Mouse (Mus musculus): Measurements from ENCODE around the gene Catsperg1. TPM values are rescaled to one million over a fixed set of nuclear protein-coding genes. Genes with fewer than 3 reads are reported as not detected.

Catsperg1 gene
- polyA plus RNA-seq, 2 experiments: 0.84 to 3.1 TPM

DNA sequence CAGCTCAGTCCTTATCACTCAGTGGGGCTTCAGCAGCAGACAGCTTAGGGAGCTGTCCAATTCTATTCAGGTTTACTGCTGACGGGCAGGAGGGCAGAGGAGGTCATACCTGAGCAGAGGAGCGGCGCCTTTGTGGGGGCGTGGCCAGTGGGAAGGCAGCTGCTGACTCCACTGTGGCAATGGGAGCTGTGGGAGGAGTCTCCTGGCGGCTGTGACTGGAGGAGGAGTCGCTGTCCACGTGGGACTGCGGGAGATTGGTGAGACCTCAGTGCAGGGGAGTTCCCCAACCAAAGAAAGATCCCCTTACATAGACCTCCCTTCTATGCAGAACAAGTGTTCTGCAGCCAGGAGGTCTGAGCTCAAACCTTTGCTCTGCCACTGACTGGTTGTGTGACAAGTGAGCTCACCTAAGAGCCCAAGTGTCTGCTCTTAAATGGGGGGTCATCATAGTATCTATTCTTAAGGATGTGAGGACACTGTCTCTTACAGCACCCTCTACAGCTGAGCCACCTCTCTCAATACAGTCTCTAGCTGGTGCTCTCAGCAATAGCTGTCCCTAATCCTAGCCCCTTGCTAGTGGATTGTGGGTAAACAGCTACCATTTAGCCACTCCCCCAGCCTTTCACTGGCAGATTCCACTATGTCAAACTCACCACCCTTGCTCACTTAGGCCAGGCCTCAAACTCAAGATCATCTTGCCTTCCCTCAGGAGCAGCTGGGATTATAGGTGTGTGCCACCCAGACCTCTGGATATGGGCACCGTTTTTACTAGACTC, 50.9 kb downstream of the Catsperg1 start:
- Histone ChIP-seq H3K9ac (ENCODE audit: low read depth, low read length, severe bottlenecking) (no peak overlapping the region), H3K9me3 (ENCODE audit: control insufficient read depth, low read length) (no peaks in the 10 kb centered on the region), H3K4me3 (replicated peaks; ENCODE audit: low read length) (no peak overlapping the region), H3K27me3 (ENCODE audit: control insufficient read depth, insufficient read depth, low read length) (peaks cover 18% of the 10 kb centered on the region), H3K4me1 (ENCODE audit: control insufficient read depth, insufficient read depth, low read length) (peaks cover 7% of the 10 kb centered on the region; the same call in 1 of the 2 replicates), H3K36me3 (ENCODE audit: control insufficient read depth, insufficient read depth, low read length) (peaks cover 23% of the 10 kb centered on the region), H3K4me2 (replicated peaks; ENCODE audit: low read depth, low read length, severe bottlenecking) (no peak overlapping the region), H3K27ac (replicated peaks; ENCODE audit: low read depth, low read length) (no peak overlapping the region)
- DNase-seq (ENCODE audit: low spot score) (no peak), ATAC-seq (ENCODE audit: low FRiP score, low read depth) (no peak)
- TF ChIP-seq POLR2A (IDR thresholded peaks at IDR 0.05; ENCODE audit: borderline replicate concordance, extremely low read depth, insufficient read depth, insufficient read length): no peak
- 16% methylated on average over 9 of the region's 9 CpGs for WGBS

DNA sequence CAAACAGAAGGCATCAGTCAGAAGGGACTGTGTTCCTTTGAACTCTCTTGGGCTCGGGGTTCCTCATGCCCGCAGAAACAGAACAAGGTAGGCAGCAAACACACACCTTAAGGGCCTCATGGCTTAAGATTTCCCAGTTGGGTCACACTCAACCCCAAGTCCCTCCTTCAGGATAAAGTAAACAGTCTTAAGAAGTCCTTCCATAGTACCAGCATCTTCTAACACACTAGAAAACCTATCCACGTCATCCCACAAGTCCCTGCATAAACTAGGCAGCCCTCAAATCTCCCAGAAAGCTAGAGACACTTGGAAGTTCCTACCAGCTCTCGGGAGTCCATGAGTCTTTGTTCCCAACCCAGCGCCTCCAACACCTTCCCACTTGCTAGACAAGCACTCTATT, 51.5 kb downstream of the Catsperg1 start:
- no peak overlapping the region for H3K9ac ChIP-seq (ENCODE audit: low read depth, low read length, severe bottlenecking)
- peaks cover 3% of the 10 kb centered on the region; the same call in 1 of the 2 replicates for H3K4me1 ChIP-seq (ENCODE audit: control insufficient read depth, insufficient read depth, low read length)
- peaks cover 14% of the 10 kb centered on the region for H3K27me3 ChIP-seq (ENCODE audit: control insufficient read depth, insufficient read depth, low read length)
- H3K9me3 ChIP-seq (ENCODE audit: control insufficient read depth, low read length): no peaks in the 10 kb centered on the region
- no peak for TF ChIP-seq POLR2A (IDR thresholded peaks at IDR 0.05; ENCODE audit: borderline replicate concordance, extremely low read depth, insufficient read depth, insufficient read length)
- no peak overlapping the region for H3K4me3 ChIP-seq (replicated peaks; ENCODE audit: low read length)
- 81% methylated on average over 5 of the region's 5 CpGs for WGBS
- H3K36me3 ChIP-seq (ENCODE audit: control insufficient read depth, insufficient read depth, low read length): peaks cover 23% of the 10 kb centered on the region
- H3K27ac ChIP-seq (replicated peaks; ENCODE audit: low read depth, low read length): no peak overlapping the region
- no peak overlapping the region for H3K4me2 ChIP-seq (replicated peaks; ENCODE audit: low read depth, low read length, severe bottlenecking)
- ATAC-seq (ENCODE audit: low FRiP score, low read depth): no peak
- DNase-seq (ENCODE audit: low spot score): no peak

DNA sequence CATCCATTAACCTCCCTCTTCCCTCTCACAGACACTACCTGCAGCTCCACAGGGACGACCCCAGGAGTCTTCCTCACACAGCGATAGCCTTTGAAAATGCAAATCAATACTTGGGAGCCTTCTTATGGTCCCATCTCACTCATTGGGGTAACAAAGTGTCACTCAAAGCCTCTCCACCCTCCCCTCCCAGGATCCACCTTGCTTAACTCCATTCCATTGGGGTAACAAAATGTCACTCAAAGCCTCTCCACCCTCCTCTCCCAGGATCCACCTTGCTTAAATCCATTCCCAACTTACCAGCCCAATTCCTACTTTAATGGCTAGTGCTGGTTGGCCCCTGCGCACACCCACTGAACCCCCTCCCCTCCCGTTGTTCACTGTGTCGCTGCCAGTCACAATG, 55.6 kb downstream of the Catsperg1 start:
- ATAC-seq (ENCODE audit: low FRiP score, low read depth) (no peak), DNase-seq (ENCODE audit: low spot score) (no peak)
- no peaks in the 10 kb centered on the region for H3K9me3 ChIP-seq (ENCODE audit: control insufficient read depth, low read length)
- no peak for TF ChIP-seq POLR2A (IDR thresholded peaks at IDR 0.05; ENCODE audit: borderline replicate concordance, extremely low read depth, insufficient read depth, insufficient read length)
- no peak overlapping the region for H3K4me3 ChIP-seq (replicated peaks; ENCODE audit: low read length)
- H3K4me1 ChIP-seq (ENCODE audit: control insufficient read depth, insufficient read depth, low read length): peaks cover 10% of the 10 kb centered on the region
- H3K36me3 ChIP-seq (ENCODE audit: control insufficient read depth, insufficient read depth, low read length): peaks cover 15% of the 10 kb centered on the region
- 3% methylated on average over 5 of the region's 5 CpGs for WGBS
- no peak overlapping the region for H3K27ac ChIP-seq (replicated peaks; ENCODE audit: low read depth, low read length)
- H3K27me3 ChIP-seq (ENCODE audit: control insufficient read depth, insufficient read depth, low read length): peaks cover 14% of the 10 kb centered on the region
- no peak overlapping the region for H3K9ac ChIP-seq (ENCODE audit: low read depth, low read length, severe bottlenecking)
- H3K4me2 ChIP-seq (replicated peaks; ENCODE audit: low read depth, low read length, severe bottlenecking): no peak overlapping the region

DNA sequence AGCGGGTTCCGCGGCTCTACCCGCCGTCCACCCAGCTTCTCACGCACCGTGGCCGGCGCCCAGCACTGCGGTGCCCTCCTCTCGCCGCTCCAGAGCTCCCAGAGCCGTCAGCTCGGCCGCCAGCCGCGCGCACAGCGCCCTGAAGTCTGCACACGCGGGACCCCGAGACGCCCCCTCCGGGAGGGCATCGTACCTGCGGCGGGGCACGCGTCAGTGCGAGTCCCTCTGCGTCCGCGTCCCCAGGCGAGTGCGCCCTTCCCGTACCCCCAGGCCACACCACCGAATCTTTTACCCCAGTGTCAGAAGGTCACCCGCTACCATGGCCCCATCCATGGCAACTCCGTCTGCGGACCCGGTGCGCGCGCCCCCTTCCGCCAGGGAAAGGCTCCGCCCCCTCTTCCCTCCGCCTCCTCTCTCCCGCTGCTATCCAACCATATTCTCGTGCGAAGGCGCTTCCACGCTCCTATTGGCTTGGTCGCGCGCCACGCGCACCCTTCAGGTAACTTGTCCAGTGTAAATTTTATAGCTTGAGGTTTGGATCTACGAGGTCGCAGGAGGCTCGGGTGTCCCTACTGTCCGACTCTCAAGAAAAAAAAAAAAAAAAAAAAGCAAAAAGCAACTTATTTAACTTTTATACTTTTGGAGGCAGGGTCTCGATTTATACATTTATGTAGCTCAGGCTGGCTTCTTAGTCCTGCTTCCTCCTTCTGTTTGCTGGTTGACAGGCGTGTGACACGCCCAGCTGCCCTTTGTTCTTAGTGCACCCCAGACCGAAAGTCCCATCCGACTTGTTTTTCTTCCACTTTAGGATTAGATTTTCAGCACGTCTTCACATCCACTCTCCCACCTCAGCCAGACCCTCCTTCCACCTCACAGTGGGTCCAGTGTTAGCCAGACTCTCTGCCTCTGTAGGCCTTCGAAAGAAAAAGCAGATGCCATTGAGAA, 57.7 kb downstream of the Catsperg1 start, which contains the start of gene Fam98c:
TSS of gene Fam98c (minus strand) at position 397 of the 945 bp plus-strand sequence.
- Histone ChIP-seq H3K27me3 (ENCODE audit: control insufficient read depth, insufficient read depth, low read length) (peaks cover 14% of the 10 kb centered on the region), H3K4me3 (replicated peaks; ENCODE audit: low read length) (peak within 1 kb of the TSS; percentile 75), H3K4me2 (replicated peaks; ENCODE audit: low read depth, low read length, severe bottlenecking) (peak within 1 kb of the TSS; percentile 96), H3K9ac (ENCODE audit: low read depth, low read length, severe bottlenecking) (peak within 1 kb of the TSS; percentile 66), H3K9me3 (ENCODE audit: control insufficient read depth, low read length) (no peaks in the 10 kb centered on the region), H3K4me1 (ENCODE audit: control insufficient read depth, insufficient read depth, low read length) (peaks cover 6% of the 10 kb centered on the region), H3K27ac (replicated peaks; ENCODE audit: low read depth, low read length) (peak within 1 kb of the TSS; percentile 77), H3K36me3 (ENCODE audit: control insufficient read depth, insufficient read depth, low read length) (peaks cover 5% of the 10 kb centered on the region)
- 4% methylated on average over 68 of the region's 68 CpGs for WGBS
- ATAC-seq (ENCODE audit: low FRiP score, low read depth) (peak; percentile 83), DNase-seq (ENCODE audit: low spot score) (peak; percentile 89)
- TF ChIP-seq POLR2A (IDR thresholded peaks at IDR 0.05; ENCODE audit: borderline replicate concordance, extremely low read depth, insufficient read depth, insufficient read length): no peak

DNA sequence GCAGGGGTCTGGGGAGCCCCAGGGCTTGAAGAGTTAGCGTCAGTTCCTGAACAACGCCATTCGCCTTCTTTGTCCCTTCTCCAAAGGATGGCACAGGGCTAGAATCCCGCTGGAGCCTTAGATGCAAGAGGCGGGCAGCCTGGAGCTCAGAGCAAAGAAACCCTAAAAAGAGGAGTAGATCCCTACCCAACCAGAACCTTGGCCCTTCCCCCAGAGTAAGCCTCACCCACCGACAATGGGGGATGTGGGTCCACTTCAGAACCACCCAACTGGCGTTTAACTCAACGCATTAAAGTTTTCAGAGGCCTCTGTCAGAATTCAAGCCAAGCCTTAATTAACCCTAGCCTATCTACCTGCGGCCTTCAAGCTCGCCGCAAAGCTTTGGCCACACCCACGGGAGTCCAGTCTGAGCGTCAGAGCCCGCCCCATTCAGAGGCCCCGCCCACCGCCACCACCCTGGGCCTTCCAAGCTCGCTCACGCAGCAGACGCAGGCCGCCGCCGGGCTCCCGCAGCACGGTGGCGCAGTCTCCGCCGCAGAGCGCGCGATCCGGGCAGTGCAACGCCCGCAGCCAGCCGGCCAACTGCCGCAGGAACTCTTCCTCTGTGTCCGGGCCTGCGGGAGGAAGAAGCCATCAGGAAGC, 58.5 kb downstream of the Catsperg1 start:
- no peak for TF ChIP-seq POLR2A (IDR thresholded peaks at IDR 0.05; ENCODE audit: borderline replicate concordance, extremely low read depth, insufficient read depth, insufficient read length)
- H3K9ac ChIP-seq (ENCODE audit: low read depth, low read length, severe bottlenecking): peak overlapping the region; percentile 66
- peak; percentile 89 for ATAC-seq (ENCODE audit: low FRiP score, low read depth)

More for the DNA sequence above, 58.5 kb downstream of the Catsperg1 start:
- H3K4me3 ChIP-seq (replicated peaks; ENCODE audit: low read length): peak overlapping the region; percentile 75
- 16% methylated on average over 18 of the region's 37 CpGs for WGBS
- no peaks in the 10 kb centered on the region for H3K9me3 ChIP-seq (ENCODE audit: control insufficient read depth, low read length)
- DNase-seq (ENCODE audit: low spot score): peak; percentile 76
- H3K4me1 ChIP-seq (ENCODE audit: control insufficient read depth, insufficient read depth, low read length): peaks cover 6% of the 10 kb centered on the region
- H3K27ac ChIP-seq (replicated peaks; ENCODE audit: low read depth, low read length): peak overlapping the region; percentile 77
- peak overlapping the region; percentile 96 for H3K4me2 ChIP-seq (replicated peaks; ENCODE audit: low read depth, low read length, severe bottlenecking)
- H3K27me3 ChIP-seq (ENCODE audit: control insufficient read depth, insufficient read depth, low read length): peaks cover 14% of the 10 kb centered on the region
- no peaks in the 10 kb centered on the region; the same call in 1 of the 2 replicates for H3K36me3 ChIP-seq (ENCODE audit: control insufficient read depth, insufficient read depth, low read length)
